Mouse (Mus musculus) ES-E14 (cell line): Measurements from ENCODE around the gene Cyp2s1. TPM values are rescaled to one million over a fixed set of nuclear protein-coding genes. Genes with fewer than 3 reads are reported as not detected.

Source experiments
- DNase-seq: peaks from one replicate; pipeline ENCODE4 v3.0.0-alpha.2; 2013; ENCODE audit warnings: low read depth, low spot score
- H3K27ac ChIP-seq: 2 replicates; pipeline ENCODE4 v1.5.1; 2012; ENCODE audit warnings: low read depth, mild to moderate bottlenecking, low read length, moderate library complexity, mixed read lengths; ENCODE audit not compliant: poor library complexity, insufficient read depth, severe bottlenecking
- H3K36me3 ChIP-seq: 2 replicates; pipeline ENCODE4 v1.6.1; 2012; ENCODE audit warnings: mild to moderate bottlenecking, low read length, moderate library complexity, mixed read lengths; ENCODE audit not compliant: control insufficient read depth, poor library complexity, insufficient read depth, severe bottlenecking
- H3K4me1 ChIP-seq, 2 experiments: fragments of 150-350 bp in 1 of 2; sonication (generic) in 1 of 2; 2 replicates each; pipeline ENCODE4 v1.6.1; 2012; ENCODE audit warnings: low read length in 2 of 2, mild to moderate bottlenecking in 1 of 2, mixed read lengths in 1 of 2; ENCODE audit not compliant: control insufficient read depth in 2 of 2, insufficient read depth in 2 of 2, poor library complexity in 1 of 2
- H3K4me3 ChIP-seq, 2 experiments: fragments of 150-350 bp in 1 of 2; sonication (generic) in 1 of 2; 2 replicates each; pipeline ENCODE4 v1.5.1; 2012; ENCODE audit warnings: low read length in 2 of 2, low read depth in 1 of 2, mild to moderate bottlenecking in 1 of 2, mixed read lengths in 1 of 2; ENCODE audit not compliant: insufficient read depth in 1 of 2, poor library complexity in 1 of 2, severe bottlenecking in 1 of 2
- H3K9ac ChIP-seq: 2 replicates; pipeline ENCODE4 v1.6.1; 2012; ENCODE audit warnings: low read depth, mild to moderate bottlenecking, low read length, mixed read lengths; ENCODE audit not compliant: poor library complexity, insufficient read depth, severe bottlenecking
- H3K9me3 ChIP-seq: fragments of 150-350 bp; sonication (generic); 2 replicates; pipeline ENCODE4 v1.6.1; 2012; ENCODE audit warnings: low read depth, mild to moderate bottlenecking, low read length; ENCODE audit not compliant: control insufficient read depth, insufficient read depth
- CHD2 ChIP-seq: IDR thresholded peaks from 2 replicates; pipeline ENCODE4 v1.6.1; 2014; ENCODE audit warnings: mild to moderate bottlenecking, low read depth, low read length, inconsistent platforms
- HCFC1 ChIP-seq: IDR thresholded peaks from 2 replicates; pipeline ENCODE4 v1.6.1; 2012; ENCODE audit warnings: low read length, inconsistent platforms, borderline replicate concordance; ENCODE audit not compliant: insufficient read depth
- MAFK ChIP-seq: IDR thresholded peaks from 2 replicates; pipeline ENCODE4 v1.6.1; 2014; ENCODE audit warnings: mild to moderate bottlenecking, low read depth, low read length, inconsistent platforms; ENCODE audit not compliant: insufficient read depth
- ZC3H11A ChIP-seq: IDR thresholded peaks from 2 replicates; pipeline ENCODE4 v1.6.1; 2012; ENCODE audit warnings: low read depth, mild to moderate bottlenecking, inconsistent platforms, low read length, borderline replicate concordance
- ZNF384 ChIP-seq: IDR thresholded peaks from 2 replicates; pipeline ENCODE4 v1.6.1; 2012; ENCODE audit warnings: low read depth, low read length, inconsistent platforms
- in situ Hi-C, 2 experiments: fragments of 600-800 bp; cut with MboI; formaldehyde crosslinking; loops; one replicate each; pipeline ENCODE4 v1.15.1; 2025; ENCODE audit warnings: low sequenced_read_pairs in 2 of 2, inconsistent platforms in 1 of 2; ENCODE audit not compliant: unreplicated experiment in 2 of 2
- total RNA-seq: library from RNA; depleted of rRNA; stranded (reverse); fragments of 300-350 nt; gene quantifications from 2 replicates; pipeline ENCODE4 v1.2.3, GENCODE M21; 2012

Gene Cyp2s1
- total RNA-seq, 1 experiment = 11.2 TPM

- in situ Hi-C loops = no loop called here
- peak overlapping the region; percentile 38 to 44; a peak in 3 of 4 replicates for H3K4me3 ChIP-seq
- no peaks in the 10 kb centered on the region for H3K36me3 ChIP-seq
- H3K9me3 ChIP-seq = no peaks in the 10 kb centered on the region
- no peak overlapping the region for H3K27ac ChIP-seq
- H3K9ac ChIP-seq = peak overlapping the region; percentile 62
- peaks cover 3 to 10% of the 10 kb centered on the region in 2 experiments; a peak in 3 of 4 replicates for H3K4me1 ChIP-seq
- no peak for DNase-seq
- TF ChIP-seq CHD2 (no peak), MAFK (no peak)
Measured at GRCm38 (mm10) chr7:25781937-25782610, 34.6 kb downstream of the Cyp2s1 start.

GRCm38 (mm10) chr7:25781321-25781936 is 35.3 kb downstream of the Cyp2s1 start:
- Histone ChIP-seq H3K4me3 (peak overlapping the region; percentile 38 to 44), H3K36me3 (no peaks in the 10 kb centered on the region), H3K9me3 (no peaks in the 10 kb centered on the region), H3K9ac (peak overlapping the region; percentile 62), H3K27ac (no peak overlapping the region), H3K4me1 (peaks cover 3 to 15% of the 10 kb centered on the region in 2 experiments; a peak in 3 of 4 replicates)
- no peak for TF ChIP-seq ZNF384
- no peak for TF ChIP-seq HCFC1
- TF ChIP-seq CHD2 = no peak
- TF ChIP-seq MAFK = no peak
- no peak for TF ChIP-seq ZC3H11A
- DNase-seq = no peak
- in situ Hi-C loops = no loop called here

GRCm38 (mm10) chr7:25780753-25781152 is 36.0 kb downstream of the Cyp2s1 start:
- Histone ChIP-seq H3K4me1 (peaks cover 3 to 15% of the 10 kb centered on the region in 2 experiments; a peak in 3 of 4 replicates), H3K36me3 (no peaks in the 10 kb centered on the region), H3K9ac (no peak overlapping the region), H3K4me3 (no peak overlapping the region), H3K27ac (no peak overlapping the region), H3K9me3 (no peaks in the 10 kb centered on the region)
- in situ Hi-C loops = no loop called here
- no peak for DNase-seq
- TF ChIP-seq CHD2 = no peak
- TF ChIP-seq HCFC1 = no peak
- no peak for TF ChIP-seq MAFK
- TF ChIP-seq ZC3H11A = no peak
- TF ChIP-seq ZNF384 = no peak

- no peak for DNase-seq
- Histone ChIP-seq H3K36me3 (no peaks in the 10 kb centered on the region), H3K27ac (no peak overlapping the region), H3K9me3 (no peaks in the 10 kb centered on the region), H3K4me1 (peaks cover 3 to 15% of the 10 kb centered on the region in 2 experiments; a peak in 3 of 4 replicates), H3K4me3 (no peak overlapping the region), H3K9ac (no peak overlapping the region)
- in situ Hi-C loops = no loop called here
- TF ChIP-seq MAFK (no peak), HCFC1 (no peak), CHD2 (no peak), ZC3H11A (no peak), ZNF384 (no peak)
Measured at GRCm38 (mm10) chr7:25780021-25780420, 36.7 kb downstream of the Cyp2s1 start.
